Mouse (Mus musculus): Measurements from ENCODE around the gene Hist1h1c.
"Not testable (repeated sequence)": the region's sequence is repeated elsewhere in the genome, so short reads cannot be mapped to it uniquely, and the experiment has no call there.

Gene Hist1h1c

DNA sequence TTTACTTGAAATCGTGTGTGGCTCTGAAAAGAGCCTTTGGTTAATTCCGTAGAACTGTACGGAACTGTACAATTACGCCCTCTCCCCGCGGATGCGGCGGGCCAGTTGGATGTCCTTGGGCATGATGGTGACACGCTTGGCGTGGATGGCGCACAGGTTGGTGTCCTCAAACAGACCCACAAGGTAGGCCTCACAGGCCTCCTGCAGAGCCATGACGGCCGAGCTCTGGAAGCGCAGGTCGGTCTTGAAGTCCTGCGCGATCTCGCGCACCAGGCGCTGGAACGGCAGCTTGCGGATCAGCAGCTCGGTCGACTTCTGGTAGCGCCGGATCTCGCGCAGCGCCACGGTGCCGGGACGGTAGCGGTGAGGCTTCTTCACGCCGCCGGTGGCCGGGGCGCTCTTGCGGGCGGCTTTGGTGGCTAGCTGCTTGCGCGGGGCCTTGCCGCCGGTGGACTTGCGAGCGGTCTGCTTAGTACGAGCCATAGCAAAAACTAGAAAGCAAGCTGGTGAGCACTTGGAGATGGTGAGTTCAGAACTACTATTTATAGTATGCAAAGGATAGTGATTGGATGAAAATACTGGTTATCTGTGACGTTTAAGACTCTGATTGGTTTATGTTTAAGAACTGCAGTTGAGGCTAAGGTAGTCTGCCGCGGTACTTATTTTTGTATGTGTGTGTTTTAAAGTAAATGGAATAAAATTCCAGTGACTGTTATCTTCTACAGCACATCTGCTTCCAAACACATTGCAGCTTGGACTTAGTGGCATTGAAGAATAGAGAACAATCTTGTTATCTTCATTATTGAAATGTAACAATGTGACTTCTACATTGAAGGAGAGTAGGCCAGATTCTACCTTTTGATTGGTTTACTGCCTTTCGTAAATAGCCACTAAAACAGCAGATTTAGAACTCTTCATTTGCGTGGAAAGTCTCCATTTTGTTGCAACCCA lies 23.5 kb downstream of the Hist1h1c start, which contains the start of gene Hist1h3a:
Hist1h3a (minus strand) TSS at position 516 of the 951 bp plus-strand sequence.
- DNase-seq, result peak; percentile 55 to 68

DNA sequence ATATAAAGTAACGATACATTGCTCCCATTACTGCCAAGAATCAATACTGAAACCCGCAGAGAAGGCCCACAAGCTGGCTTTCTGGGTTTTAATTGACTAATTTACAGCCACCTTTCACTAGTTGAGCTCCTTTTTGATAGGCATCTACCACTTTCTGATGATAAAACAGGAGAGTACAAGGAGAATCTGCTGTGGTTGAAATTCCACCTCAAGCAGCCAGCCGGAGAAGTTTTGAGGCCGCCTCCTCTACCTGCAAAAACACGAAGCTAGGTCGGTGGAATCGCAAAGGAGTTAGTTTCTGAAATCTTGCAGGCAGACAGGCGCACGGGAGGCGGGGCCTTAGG lies 24.6 kb downstream of the Hist1h1c start:
- DNase-seq, result no peak

DNA sequence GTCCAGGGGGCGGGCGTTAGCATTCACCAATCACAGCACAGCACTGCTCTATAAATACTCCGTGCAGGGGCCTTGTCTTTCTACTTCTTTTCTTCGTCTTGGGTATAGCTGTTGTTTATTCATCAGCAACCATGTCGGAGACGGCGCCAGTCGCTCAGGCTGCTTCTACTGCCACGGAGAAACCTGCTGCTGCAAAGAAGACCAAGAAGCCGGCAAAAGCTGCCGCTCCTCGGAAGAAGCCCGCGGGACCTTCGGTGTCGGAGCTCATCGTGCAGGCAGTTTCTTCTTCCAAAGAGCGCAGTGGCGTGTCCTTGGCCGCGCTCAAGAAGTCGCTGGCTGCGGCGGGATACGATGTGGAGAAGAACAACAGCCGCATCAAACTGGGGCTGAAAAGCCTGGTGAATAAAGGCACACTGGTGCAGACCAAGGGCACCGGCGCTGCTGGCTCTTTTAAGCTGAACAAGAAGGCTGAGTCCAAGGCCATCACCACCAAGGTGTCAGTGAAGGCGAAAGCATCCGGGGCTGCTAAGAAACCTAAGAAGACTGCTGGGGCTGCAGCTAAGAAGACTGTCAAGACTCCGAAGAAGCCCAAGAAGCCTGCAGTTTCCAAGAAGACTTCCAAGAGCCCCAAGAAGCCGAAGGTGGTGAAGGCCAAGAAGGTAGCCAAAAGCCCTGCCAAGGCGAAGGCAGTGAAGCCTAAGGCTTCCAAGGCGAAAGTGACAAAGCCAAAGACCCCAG lies 25.1 kb downstream of the Hist1h1c start, which contains the start of gene Hist1h1a:
Hist1h1a (plus strand) TSS at position 81 of the 738 bp plus-strand sequence.
- peak; percentile 85 to 88 for DNase-seq

DNA sequence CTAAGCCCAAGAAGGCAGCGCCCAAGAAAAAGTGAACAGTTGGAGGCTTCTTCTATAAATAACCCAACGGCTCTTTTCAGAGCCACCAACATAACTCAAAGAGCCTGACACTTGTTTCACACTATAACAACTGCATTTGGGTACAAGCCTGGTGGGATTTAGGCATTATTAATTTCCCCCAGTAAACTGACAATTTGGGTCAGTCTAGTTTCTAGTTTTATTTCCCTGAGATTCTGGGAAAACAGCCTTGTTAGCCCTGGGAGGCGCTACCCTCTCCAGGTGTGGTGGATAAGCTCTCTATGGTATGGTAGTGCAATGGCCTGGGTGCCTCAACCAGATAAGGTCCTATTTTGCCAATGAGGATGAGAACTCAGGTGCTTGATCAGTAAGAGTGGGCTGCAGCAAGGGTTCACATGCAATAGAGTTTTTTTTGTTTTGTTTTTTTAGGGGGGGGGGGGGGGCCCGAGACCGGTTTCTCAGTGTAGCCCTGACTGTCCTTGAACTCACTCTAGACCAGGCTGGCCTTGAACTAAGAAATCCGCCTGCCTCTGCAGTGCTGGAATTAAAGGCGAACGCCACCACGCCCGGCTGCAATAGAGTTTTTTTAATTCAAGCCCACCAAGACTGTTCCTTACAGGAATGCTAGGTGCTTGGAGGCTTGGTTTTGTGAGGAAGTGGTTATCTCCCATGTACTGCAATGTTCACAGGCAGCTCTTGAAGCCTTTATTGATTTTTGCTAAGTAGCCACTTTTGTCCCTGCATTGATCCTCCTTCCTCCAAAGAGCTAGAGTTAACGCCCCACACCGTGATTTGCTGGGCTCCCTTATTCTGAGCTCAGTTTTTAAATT lies 25.9 kb downstream of the Hist1h1c start:
- no peak for DNase-seq

DNA sequence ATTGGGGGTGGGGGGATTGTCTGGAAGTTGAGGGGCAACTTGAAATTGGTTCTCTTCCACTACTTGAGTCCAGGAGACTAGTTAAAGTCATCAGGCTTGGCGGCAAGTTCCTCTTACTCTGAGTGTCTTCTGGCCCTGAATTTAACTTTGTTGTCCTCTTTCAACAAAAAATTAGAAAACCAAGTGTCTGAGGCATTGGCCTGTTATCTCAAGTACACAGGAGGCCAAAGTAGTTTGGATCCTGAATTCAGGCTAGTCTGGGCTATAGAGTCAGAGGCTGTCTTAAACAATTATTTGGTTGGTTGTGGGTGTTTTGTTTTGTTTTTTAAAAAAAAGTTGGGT lies 26.5 kb downstream of the Hist1h1c start:
- no peak for DNase-seq

DNA sequence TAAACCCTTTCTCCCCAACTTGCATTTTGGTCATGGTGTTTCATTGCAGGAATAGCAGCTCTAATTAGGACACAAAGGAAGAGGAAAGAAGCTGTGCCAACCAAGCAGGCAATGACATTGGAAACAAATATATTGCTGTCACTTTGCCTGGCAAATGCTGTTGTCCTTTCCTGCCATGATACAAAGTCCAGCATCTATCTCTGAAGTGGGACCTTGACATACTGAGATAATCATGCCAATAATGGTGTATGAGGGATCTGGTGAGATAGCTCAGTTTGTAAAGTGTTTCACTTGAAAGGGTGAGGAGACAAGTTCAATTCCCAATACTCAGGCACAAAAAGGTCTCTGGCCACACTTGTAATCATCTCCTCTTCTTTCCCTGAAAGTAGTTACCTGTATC lies 28.2 kb downstream of the Hist1h1c start:
- DNase-seq, result no peak

DNA sequence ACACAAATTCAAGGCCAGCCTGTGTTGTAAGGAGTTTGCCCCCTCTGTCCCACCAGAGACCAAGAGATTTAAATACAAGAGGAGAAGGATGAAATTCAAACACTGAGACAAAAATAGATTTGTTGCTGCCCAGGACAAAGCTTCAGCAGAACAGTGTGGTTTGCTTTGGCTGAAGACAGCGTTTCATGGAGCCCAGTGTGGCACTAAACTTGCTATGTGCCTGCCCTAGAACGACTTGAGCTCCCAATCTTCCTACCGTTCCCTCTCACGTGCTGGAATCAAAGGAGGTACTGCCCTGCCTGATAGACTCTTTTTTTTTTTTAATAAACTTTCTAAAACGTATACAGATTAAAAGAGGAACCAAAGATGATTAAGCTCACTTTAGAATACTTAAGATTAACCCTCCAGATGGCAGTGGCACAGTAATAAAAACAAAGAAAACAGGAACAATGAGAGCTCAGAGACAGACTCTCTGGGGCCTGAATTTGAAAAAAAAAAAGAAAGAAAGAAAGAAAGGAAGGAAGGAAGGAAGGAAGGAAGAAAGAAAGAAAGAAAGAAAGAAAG lies 30.3 kb downstream of the Hist1h1c start:
- DNase-seq, result no peak

DNA sequence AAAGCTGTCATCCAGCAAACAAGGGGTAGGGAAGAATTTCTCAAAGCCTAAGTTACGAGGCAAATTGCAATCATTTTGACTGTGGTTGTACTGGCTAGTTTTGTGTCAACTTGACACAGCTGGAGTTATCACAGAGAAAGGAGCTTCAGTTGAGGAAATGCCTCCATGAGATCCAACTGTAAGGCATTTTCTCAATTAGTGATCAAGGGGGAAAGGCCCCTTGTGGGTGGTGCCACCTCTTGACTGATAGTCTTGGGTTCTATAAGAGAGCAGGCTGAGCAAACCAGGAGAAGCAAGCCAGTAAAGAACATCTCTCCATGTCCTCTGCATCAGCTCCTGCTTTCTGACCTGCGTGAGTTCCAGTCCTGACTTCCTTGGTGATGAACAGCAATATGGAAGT lies 31.0 kb downstream of the Hist1h1c start, which contains the start of gene Trim38:
Trim38 (plus strand) TSS at position 301 of the 400 bp plus-strand sequence.
- not testable (repeated sequence) for DNase-seq

DNA sequence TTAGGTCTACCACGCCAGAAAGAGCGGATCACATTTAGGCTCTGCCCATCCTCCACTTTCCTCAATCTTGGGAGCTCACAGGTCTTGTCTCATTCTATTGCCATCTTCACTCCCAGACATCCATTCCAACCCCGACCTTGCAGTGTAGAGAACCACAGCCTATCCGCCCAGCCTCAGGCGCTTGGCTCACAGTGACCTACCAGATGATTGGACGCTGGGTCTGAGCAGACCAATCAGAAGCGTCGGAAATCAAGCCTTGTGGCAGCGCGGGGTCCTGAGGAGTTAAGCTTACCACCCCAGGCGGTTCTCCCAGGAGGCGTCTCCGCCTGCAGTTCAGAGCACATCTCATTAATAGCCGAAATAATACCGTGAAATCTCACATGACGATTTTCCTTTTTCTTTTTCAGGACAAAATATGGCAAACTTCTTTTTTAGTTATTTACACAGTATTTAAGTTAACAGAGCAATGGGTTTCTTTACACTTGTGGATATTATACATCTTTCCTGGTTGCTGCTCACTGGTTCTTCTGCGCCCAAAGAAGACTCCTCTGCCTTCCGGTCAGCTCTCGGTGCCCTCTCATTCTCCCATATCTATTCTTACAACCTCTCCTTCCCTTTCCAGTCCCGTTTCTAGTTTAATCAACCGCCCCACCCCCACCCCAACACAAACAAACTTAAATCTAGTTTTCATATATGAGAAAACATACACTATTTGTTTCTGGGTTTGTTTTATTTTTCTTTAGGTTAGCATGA lies 34.1 kb downstream of the Hist1h1c start:
- DNase-seq, result peak; percentile 27 to 29

DNA sequence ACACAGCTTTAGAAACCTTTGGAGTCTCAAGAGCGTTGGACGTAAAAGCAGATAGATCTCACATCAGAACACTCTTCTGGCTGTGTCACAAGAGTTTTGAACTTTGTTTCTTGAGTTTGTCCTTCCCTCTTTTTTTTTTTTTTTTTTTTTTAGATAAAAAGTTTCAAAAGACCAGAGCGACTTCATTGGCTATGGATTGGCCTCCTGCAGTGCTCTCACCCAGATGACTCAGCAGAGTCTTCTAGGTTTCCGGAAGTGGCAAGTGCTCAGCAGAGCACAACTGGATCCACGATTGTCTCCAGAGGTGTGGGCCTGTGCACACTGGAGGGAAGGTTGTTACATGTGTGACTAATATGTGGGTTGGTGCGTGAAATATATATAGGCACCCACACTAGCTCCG lies 39.7 kb downstream of the Hist1h1c start:
- no peak for DNase-seq

DNA sequence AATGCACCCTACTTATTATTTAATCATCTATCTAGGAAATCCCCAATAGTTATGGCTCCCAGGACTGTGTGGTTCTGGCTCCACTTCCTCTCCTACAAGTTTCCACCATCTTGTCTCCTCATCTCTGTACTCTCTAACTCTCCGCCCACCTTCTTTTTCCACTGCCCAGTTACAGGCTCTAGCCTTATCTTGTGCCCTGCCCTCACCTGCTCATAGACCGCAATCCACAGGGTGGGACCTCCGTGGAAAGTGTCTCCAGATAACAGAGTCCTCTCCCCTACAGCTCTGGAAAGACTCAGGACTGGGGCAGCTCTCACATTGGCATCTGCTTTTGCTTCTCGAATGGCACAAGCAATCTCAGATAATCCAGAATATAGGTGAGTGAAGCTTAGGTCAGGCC lies 40.4 kb downstream of the Hist1h1c start:
- no peak for DNase-seq
